Mouse (Mus musculus) brown adipose tissue, adult 24 weeks (tissue): ENCODE results near the gene Cachd1. TPM values are rescaled to one million over a fixed set of nuclear protein-coding genes. Genes with fewer than 3 reads are reported as not detected.

ENCODE experiments used
- H3K27ac ChIP-seq: fragments of 200-500 bp; replicated peaks from 2 replicates; pipeline ENCODE4 v1.5.1; 2012; ENCODE audit warnings: low read depth, mild to moderate bottlenecking, low read length
- H3K4me1 ChIP-seq: fragments of 200-500 bp; 2 replicates; pipeline ENCODE4 v1.6.1; 2012; ENCODE audit warnings: low read length, mixed read lengths; ENCODE audit not compliant: control insufficient read depth, insufficient read depth, insufficient read length
- H3K4me3 ChIP-seq: fragments of 200-500 bp; 2 replicates; pipeline ENCODE4 v1.5.1; 2012; ENCODE audit warnings: low read depth, mild to moderate bottlenecking, low read length, moderate library complexity; ENCODE audit not compliant: insufficient read depth
- polyA plus RNA-seq: library from polyadenylated mRNA; stranded (reverse); fragments of >200 nt; gene quantifications from 2 replicates; pipeline ENCODE4 v1.2.4, GENCODE M21; 2012; ENCODE audit not compliant: missing spikeins, insufficient read depth, insufficient read length

Gene Cachd1
- polyA plus RNA-seq, 1 experiment: 1.8 TPM

DNA sequence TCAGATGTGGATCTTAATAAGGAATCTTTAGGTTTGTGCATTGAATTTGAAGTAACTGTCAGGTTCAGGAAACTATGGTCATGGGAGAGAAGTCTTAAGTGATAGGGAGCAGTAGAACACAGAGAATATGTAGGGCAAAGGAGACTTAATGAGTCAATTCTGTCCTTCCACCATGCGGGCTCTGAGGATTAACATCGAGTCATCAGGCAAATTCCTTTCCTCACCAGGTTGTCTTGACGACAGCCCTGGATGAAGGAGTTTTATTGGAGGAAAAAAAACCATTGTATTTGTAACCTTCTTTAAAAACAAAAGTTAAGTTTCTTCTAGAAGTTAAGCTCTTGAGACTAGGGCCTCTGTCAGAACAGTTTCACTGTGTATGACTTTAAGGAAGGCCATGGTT lies 100.9 kb downstream of the Cachd1 start:
- no peak overlapping the region for H3K4me3 ChIP-seq
- H3K27ac ChIP-seq: no peak overlapping the region
- H3K4me1 ChIP-seq: no peaks in the 10 kb centered on the region

DNA sequence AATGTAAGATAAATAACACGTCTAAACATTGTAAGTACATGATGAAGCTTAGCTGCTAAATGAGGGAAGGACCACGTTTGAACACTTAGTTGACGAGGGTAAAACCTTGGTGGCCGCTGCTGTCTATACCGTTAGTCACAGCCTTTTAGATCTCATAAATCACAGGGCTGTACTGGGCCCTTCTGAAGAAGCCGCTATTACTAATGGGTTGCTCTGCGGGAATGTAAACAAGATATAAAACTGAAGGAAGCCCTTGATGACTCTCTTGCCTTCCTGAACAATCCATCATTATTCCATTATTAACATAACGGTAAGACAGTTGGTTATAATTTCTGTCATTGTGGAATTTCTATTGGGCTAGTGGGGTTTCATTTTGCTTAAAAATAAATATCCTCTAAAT lies 102.9 kb downstream of the Cachd1 start:
- no peaks in the 10 kb centered on the region for H3K4me1 ChIP-seq
- H3K27ac ChIP-seq: no peak overlapping the region
- H3K4me3 ChIP-seq: no peak overlapping the region

- H3K4me3 ChIP-seq: no peak overlapping the region
- H3K4me1 ChIP-seq: no peaks in the 10 kb centered on the region
- H3K27ac ChIP-seq: no peak overlapping the region
Observed at GRCm38 (mm10) chr4:100880075-100880474, 103.6 kb downstream of the Cachd1 start.

GRCm38 (mm10) chr4:100885793-100886742 lies 109.6 kb downstream of the Cachd1 start:
- Histone ChIP-seq H3K27ac (no peak overlapping the region), H3K4me3 (no peak overlapping the region), H3K4me1 (no peaks in the 10 kb centered on the region)

GRCm38 (mm10) chr4:100886743-100887416 lies 110.4 kb downstream of the Cachd1 start:
- no peaks in the 10 kb centered on the region for H3K4me1 ChIP-seq
- no peak overlapping the region for H3K4me3 ChIP-seq
- no peak overlapping the region for H3K27ac ChIP-seq

DNA sequence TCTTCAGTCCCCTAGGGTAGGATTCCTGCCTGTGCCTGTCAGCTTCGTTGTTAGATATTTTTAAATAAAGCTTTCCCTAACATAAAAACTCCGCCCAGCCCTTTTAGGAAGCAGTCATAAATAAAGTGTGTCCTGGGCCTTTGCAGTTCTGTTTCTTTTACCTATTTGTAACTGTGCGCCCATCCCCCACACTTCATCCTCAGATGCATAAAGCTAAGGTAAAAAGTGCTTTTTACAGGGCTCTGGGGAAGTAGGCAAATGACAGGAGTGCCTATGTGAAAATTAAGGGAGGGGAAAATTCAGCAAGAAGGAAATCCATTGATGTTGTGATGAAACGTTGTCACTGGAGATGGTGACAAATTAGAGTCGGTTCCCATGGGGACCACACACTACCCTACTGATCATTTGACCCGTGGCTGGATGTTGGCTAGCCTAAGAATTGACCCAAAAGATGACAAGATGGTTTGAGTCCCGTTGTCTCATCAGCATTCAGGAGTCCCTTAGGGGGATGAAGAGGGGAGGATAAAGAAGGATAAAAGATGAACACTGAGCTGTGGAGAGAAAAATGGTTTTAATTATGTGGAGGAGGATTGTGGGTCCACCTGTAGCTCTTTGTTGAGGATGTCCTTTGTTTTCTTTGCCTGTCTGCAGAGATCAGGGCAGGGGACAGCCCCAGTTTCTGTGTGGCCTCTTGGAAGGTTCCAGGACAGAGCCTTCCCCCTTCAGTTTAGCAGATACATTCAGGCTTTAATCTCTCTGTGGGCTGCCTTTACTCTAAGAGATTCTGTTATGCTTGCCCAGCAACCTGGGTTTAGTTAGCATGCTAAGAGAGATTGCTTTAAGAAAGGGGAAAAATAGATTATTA lies 113.9 kb downstream of the Cachd1 start:
- no peaks in the 10 kb centered on the region for H3K4me1 ChIP-seq
- no peak overlapping the region for H3K27ac ChIP-seq
- no peak overlapping the region for H3K4me3 ChIP-seq

DNA sequence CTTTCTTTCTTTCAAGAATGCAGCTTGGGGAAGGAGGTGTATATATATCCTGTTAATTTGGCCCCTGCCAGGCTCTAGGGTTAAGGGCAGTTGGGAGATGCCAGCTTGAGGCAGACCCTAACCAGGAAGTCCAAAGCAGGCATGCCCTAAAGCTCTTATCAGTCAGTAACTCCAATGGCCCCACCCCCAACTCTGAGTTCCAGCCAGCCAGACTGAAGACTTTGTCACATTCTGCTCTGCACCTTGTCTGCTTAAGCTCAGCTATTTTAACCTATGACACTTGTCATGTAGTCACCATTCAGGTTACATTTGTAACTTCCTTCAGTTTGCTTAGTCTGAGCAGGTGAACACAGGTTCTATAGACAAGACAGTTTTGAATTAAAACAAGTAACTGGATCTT lies 117.3 kb downstream of the Cachd1 start:
- Histone ChIP-seq H3K4me1 (no peaks in the 10 kb centered on the region), H3K27ac (no peak overlapping the region), H3K4me3 (no peak overlapping the region)

GRCm38 (mm10) chr4:100894142-100894541 lies 117.7 kb downstream of the Cachd1 start:
- no peak overlapping the region for H3K27ac ChIP-seq

DNA sequence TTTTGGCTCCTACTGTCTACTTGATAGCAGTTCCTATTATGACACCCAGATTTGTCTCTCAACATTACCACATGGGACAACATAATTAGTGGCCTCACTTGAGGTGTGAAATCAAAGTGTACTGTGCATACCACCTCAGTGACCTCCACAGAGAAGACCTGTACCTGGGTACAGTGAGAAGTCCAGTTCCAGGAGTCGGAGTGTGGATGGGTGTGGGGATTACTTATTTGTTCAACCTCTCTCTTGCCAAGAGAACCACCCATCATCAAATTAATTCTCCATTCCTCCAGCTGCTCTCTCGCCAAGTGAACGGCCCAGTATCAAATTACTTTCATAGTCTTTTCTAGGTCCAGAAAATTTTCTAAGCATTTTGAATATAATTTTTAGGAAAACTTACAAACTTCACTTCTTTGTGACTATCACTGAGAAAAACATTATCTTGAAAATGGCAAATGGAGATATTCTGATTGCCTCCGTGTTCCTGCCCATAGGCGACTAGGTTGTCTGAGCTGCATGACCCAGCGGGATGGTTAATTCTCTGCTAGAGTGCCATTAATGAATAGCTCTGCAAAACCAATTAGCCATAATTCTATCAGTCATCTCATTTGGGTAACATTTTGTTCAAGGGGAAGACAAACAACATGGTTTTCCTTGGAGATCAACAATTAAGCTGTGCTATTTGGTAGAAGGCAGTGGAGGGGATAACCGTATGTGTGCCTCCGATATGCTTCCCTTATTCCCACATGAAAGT lies 120.0 kb downstream of the Cachd1 start:
- Histone ChIP-seq H3K27ac (no peak overlapping the region), H3K4me1 (no peaks in the 10 kb centered on the region), H3K4me3 (no peak overlapping the region)

More at GRCm38 (mm10) chr4:100894142-100894541, 117.7 kb downstream of the Cachd1 start:
- H3K4me1 ChIP-seq: no peaks in the 10 kb centered on the region
- no peak overlapping the region for H3K4me3 ChIP-seq

DNA sequence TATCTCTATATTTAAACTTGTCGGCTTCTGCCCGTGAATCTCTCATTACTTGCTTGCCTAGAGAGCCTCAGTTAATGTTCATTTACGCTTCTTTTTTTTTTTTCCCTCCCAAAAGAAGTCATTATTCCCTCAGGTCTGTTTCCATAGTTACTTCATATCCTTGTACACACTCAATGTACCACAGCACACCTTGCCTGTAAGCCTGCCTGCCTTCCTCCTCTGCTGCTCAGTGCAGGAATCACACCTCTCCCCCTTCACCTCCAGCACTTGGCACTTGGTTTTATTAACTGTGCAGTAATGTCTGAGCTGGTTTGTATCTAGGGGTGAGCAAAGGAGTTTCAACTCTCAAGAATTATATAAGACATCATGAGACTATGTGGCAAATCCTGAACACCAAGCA lies 121.5 kb downstream of the Cachd1 start:
- no peak overlapping the region for H3K27ac ChIP-seq
- no peaks in the 10 kb centered on the region for H3K4me1 ChIP-seq
- H3K4me3 ChIP-seq: no peak overlapping the region

DNA sequence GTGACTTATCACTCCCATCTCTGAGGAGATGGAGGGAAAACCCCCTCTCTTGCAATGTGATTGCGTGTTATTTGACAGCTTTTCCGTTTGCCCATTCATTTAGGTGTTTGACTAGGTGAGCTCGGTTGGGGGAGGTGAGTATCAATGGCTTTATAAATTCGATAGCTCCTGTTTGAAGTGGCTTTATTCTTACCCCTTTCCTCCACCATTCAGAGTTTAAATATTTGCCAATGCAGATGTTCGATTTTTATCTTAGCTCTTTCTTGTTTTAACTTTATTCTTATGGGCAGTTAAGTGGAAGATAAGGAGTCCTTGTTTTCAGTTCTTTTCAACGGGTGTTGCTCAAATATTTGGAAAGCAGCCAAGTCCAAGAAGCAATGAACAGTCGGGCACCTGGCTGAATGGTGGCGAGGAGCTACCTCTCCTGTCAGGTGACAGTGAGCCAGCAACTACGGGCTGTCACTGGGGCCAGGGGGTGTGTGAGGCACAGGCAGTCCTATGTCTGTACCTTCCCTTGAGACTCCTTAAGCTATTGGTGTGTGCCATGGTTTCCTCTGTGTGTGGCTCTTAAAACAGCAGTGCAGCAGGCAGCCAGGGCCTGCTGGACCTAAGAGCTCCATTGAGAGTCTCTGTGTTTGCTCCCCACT lies 133.3 kb downstream of the Cachd1 start:
- Histone ChIP-seq H3K27ac (no peak overlapping the region), H3K4me3 (no peak overlapping the region), H3K4me1 (no peaks in the 10 kb centered on the region)

DNA sequence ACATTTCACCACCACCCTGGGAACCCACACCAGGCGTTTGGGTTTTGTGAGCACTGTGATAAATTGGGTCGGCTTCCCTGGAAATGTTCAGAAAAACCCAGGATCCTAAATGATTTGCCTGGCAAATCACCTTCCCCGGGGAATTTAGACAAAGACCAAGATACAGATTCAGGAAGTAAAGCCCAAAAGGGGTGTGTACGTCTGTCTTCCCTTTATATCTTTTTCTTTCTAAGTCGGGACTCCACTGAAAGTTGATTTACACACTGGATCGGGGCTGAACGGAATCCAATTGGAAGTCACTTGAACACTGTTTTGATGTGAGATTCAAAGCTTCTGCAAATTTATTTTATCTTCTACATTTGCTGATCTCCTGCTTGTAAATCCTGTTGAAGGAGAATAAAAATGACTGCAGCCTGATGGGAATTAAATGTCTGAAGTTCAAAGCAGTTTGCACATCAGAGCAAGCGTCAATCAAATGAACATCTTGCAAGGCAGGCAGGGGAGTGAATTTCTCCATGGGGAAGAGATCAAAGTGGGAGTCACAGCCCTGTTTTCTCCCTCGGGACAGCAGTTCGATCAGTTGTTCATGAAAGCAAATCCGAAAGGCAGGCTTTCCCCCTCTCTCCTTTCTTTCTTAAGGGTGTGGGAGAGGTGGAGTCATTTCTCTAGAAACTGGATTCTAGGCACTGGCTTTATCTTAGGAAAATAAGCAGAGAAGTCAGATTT lies 134.3 kb downstream of the Cachd1 start:
- Histone ChIP-seq H3K4me3 (no peak overlapping the region), H3K27ac (no peak overlapping the region), H3K4me1 (no peaks in the 10 kb centered on the region)

- Histone ChIP-seq H3K4me1 (no peaks in the 10 kb centered on the region), H3K4me3 (no peak overlapping the region), H3K27ac (no peak overlapping the region)
Observed at GRCm38 (mm10) chr4:100911658-100912057, 135.2 kb downstream of the Cachd1 start.
